In the genomic region with DNA sequence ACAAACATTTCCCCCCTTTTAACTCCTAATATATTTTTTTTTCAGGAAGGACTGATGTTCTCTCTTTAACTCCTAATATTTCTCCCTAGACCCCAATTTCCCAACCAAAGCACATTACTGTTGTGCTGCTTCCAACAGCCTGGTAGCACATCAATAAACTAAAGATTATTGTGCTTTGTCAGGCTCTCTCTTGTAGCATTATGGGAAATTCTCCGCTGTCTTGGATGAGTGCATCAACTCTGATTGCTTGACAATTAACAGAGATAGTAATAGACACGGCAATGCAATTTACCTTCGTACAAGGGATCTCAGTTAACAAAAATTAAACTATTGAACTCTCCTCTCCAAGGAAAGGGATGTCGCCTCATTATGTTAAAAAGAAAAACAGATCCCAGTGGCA, we compare ENCODE assay signal across 19 mouse cellular contexts.
"Had no signal": no experiment of that assay in that cellular context is flagged by ENCODE, and none has a peak within 500 bp of the region (broad histone marks: within the 10 kb centered on the region; RNA-seq: fewer than 3 reads in every experiment).

No protein-coding gene starts in this region.

- ATAC-seq: liver, postnatal 0 days; lung, postnatal 0 days; midbrain, embryonic 16.5 days had no signal

- H3K4me3 ChIP-seq: liver, embryonic 13.5 days; liver, embryonic 15.5 days; lung, embryonic 15.5 days; megakaryocyte, embryonic 14.5 days; midbrain, embryonic 12.5 days; stomach, embryonic 15.5 days had no signal

- H3K27ac ChIP-seq: liver, embryonic 13.5 days; liver, embryonic 15.5 days; lung, embryonic 15.5 days; macrophage; midbrain, embryonic 12.5 days; stomach, embryonic 15.5 days; stomach, postnatal 0 days had no signal

- H3K9ac ChIP-seq: liver, embryonic 13.5 days; liver, embryonic 15.5 days; liver, postnatal 0 days; lung, embryonic 15.5 days; midbrain, embryonic 12.5 days; stomach, embryonic 15.5 days had no signal

- H3K4me1 ChIP-seq: liver, embryonic 15.5 days; lung, embryonic 15.5 days; midbrain, embryonic 12.5 days; stomach, embryonic 15.5 days had no signal

- H3K9me3 ChIP-seq: liver, embryonic 13.5 days; liver, embryonic 15.5 days; lung, embryonic 15.5 days; midbrain, embryonic 12.5 days; stomach, embryonic 15.5 days had no signal

- DNase-seq: liver, embryonic 13.5 days; liver, postnatal 0 days; lung, adult 2 months; lung, postnatal 14 days; lung, postnatal 36 days; midbrain, embryonic 14.5 days; right cerebral cortex, postnatal 14 days; thymus, adult 2 months; thymus, postnatal 25 days; thymus, postnatal 4 days had no signal

- H3K36me3 ChIP-seq: liver, embryonic 13.5 days; liver, embryonic 15.5 days; lung, embryonic 15.5 days; midbrain, embryonic 12.5 days; stomach, embryonic 15.5 days had no signal

- H3K27me3 ChIP-seq: liver, embryonic 13.5 days; liver, embryonic 15.5 days; lung, embryonic 15.5 days; midbrain, embryonic 12.5 days; stomach, embryonic 15.5 days had no signal

- H3K4me2 ChIP-seq: liver, embryonic 13.5 days; liver, embryonic 15.5 days; lung, embryonic 15.5 days; midbrain, embryonic 12.5 days; stomach, embryonic 15.5 days had no signal
